Mouse (Mus musculus) A20 (cell line): ENCODE data around the gene Sphk1.
"Not testable (repeated sequence)": the region's sequence is repeated elsewhere in the genome, so short reads cannot be mapped to it uniquely, and the experiment has no call there.

Experiments
- DNase-seq: peaks from one replicate; pipeline ENCODE4 v3.0.0-alpha.2; 2011; ENCODE audit warnings: low read depth, low spot score

Sphk1 gene

DNA sequence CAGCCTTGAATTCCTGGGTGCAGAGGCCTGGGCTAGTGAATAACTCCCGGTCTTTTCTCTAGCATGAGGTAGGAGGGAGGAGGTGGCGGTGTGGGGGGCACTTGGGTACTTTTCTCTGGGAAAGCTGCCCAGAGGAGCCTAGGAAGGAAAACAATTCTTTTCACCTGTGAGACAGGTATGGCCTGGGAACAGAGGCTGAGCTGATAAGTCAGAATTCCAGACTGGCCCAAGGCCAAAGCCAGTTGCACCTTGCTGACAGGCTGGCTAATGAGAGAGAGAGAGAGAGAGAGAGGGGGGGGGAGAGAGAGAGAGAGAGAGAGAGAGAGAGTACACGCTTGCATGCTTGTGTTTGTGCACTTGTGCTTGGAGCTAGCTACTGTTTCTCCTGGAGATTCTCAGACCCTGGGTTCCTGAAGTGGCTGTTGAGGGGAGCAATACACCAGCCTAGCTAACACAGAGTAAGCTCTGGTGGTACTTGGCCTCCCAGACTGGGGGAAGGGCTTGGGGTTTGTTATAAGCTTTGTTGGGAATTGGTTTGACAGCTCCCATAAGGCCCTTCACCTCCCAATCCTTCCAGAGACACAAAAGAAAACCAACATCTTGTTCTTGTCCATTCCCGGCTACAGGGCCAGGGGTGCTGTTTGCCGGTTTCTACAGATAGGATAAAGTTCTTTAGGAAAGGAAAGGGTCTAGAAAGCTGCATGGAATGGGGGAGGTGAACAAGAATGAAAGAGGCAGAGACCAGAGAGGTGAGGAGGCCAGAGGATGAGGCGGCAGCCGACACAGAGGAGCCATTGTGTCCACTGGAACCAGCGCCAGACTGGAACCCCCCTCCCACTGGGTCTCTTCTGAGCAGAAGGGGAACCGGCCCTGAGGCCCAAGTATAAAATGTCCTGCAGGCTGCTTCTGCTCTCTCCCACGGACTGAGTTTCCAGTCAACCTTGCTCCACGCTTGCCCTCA, at the start of gene Sphk1:
Gene Sphk1 (plus strand): TSS at position 739 of the 961 bp plus-strand sequence.
- no peak for DNase-seq

DNA sequence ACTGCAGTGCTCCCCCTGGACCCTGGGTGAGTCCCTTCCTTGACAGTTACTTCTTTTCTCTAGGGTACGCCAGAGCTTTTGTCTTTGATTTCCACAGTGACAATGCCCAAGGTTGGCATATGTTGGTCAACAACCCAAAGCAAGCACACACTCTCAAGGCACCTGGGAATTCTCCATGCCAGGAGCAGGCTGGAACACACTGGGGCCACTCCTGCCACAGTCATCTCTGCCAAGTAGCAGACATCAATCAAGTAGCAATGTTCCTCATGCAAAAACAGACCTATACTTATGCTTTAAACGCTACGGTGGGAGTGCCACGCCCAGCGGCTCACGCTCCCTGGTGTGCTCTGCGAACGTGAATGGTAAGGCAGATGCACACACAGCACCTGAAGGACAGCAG, 49.8 kb upstream of the Sphk1 start:
- no peak for DNase-seq

GRCm38 (mm10) chr11:116481776-116482175, 48.9 kb upstream of the Sphk1 start:
- no peak for DNase-seq

- no peak for DNase-seq
These were observed 46.5 kb upstream of the Sphk1 start for GRCm38 (mm10) chr11:116484261-116484660.

GRCm38 (mm10) chr11:116488207-116488606, 42.5 kb upstream of the Sphk1 start:
- no peak for DNase-seq

DNA sequence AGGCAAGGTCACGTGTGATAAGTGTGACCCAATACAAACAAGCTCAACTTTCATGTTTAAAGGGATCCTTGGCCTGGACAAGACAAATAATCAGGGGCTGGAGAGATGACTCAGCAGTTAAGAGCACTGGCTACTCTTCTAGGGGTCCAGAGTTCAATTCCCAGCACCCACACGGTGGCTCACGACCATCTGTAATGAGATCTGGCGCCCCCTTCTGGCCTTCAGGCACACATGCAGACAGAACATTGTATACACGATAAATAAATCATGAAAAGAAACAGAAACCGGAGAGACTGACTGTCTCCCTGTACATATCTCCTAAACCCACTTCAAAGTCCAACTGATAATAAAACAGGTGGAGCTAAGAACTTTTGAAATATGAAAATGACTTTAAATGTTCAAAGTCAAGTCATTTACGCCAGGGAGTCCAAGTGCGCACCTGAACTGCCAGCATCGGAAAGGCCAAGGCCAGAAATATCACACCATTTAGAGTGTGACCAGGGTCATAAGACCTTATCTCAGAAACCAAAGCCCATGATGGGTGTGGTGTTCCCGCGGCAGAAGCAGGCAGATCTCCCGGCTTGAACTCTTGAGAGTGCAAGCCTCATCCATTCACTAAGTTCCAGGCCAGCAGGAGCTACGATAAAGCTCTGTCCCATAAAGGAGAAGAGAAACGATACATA, 41.9 kb upstream of the Sphk1 start:
- peak; percentile 79 for DNase-seq

DNA sequence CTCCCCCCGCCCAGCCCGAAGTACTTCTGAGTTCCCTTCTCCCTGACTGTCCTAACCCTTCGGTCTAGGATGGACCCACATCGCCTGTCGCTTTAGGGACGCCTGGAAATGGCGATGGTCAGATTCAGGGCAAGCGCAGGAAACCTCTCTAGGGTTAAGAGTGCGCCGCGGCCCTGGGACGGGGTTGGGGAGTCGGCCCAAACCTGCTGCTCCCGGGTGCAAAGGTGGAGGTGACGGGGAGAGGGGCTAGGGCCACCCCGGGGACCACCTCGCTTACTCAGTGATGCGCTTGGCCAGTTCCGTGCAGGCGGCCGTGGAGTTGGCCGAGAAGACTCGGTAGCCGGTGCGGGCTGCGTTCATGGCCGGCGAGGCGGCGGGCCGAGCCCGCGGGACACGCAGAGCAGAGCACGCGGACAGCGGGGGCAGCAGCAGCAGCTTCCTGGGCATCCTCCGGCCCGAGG, 40.9 kb upstream of the Sphk1 start:
- no peak for DNase-seq

GRCm38 (mm10) chr11:116490232-116491107, 40.3 kb upstream of the Sphk1 start:
- DNase-seq = peak; percentile 97

DNA sequence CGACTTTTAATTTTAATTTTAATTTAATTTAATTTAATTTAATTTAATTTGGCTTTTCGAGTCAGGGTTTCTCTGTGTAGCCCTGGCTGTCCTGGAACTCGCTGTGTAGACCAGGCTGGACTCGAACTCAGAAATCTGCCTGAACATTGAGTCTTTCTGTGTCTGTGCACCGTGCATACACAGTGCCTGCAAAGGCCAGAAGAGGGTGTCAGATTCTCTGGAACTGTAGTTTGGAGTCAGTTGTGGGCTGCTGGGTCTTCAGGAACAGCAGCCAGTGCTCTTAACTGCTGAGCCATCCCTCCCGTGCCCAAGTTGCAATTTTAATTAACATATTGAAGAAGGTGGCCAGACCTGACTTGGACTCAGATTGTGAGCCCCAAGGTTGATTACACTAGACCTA, 39.4 kb upstream of the Sphk1 start:
- DNase-seq = peak; percentile 13

DNA sequence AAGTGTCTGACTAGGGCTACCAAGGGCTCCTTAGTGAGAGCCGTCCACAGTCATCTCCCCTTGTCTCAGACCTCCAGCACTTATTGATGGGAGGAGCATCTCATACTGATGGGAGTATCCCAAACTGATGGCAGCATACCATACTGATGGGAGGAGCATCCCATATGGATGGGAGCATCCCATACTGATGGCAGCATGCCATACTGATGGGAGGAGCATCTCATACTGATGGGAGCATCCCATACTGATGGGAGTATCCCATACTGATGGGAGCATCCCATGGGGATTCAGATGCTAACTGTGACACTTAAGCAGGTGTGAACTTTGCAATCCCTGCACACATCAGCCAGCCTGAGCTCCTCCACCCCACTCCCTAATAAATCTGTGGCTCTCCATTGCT, 38.2 kb upstream of the Sphk1 start:
- not testable (repeated sequence) for DNase-seq

DNA sequence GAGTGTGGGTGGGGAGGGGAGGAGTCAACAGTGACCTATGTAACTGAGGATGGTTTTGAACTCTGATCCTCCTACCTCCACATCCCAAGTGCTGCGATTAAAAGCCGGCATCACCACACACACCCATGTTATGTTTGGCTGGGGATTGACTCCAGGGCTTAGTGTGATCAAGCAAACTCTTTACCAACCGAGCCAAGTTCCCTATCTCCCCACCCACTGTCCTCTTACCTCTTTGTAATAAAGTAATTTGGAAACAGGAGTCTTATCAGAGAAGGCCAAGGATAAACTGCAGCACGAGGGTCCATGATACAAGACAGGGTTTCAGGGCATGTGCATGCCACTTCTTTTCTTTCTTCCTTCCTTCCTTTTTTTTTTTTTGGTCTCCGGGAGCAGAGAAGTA, 37.5 kb upstream of the Sphk1 start:
- no peak for DNase-seq

- peak; percentile 83 for DNase-seq
These were observed 36.9 kb upstream of the Sphk1 start, which contains the start of gene Prpsap1 for GRCm38 (mm10) chr11:116493795-116494252. Gene Prpsap1, minus strand, starts transcription at chr11:116494202.

- no peak for DNase-seq
These were observed 36.1 kb upstream of the Sphk1 start for GRCm38 (mm10) chr11:116494474-116495174.

GRCm38 (mm10) chr11:116497313-116497712, 33.4 kb upstream of the Sphk1 start:
- no peak for DNase-seq

- no peak for DNase-seq
These were observed 32.1 kb upstream of the Sphk1 start for GRCm38 (mm10) chr11:116498596-116498995.

DNA sequence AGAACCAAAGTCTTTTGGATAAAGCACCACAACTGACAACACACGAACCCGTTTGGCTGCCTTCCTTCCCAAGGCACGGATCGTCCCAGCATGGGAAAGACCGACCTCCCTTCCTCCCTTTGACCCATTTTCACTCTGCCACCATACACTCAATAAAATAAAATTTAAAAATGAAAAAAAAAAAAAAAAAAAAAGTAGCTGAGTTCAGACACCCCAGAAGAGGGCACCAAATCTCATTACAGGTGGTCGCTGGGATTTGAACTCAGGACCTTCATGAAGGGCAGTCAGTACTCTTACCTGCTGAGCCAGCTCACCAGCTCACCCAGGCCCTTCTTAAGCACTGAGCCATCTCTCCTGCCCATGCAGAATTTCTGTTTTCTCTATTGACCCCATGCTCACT, 31.7 kb upstream of the Sphk1 start:
- no peak for DNase-seq

DNA sequence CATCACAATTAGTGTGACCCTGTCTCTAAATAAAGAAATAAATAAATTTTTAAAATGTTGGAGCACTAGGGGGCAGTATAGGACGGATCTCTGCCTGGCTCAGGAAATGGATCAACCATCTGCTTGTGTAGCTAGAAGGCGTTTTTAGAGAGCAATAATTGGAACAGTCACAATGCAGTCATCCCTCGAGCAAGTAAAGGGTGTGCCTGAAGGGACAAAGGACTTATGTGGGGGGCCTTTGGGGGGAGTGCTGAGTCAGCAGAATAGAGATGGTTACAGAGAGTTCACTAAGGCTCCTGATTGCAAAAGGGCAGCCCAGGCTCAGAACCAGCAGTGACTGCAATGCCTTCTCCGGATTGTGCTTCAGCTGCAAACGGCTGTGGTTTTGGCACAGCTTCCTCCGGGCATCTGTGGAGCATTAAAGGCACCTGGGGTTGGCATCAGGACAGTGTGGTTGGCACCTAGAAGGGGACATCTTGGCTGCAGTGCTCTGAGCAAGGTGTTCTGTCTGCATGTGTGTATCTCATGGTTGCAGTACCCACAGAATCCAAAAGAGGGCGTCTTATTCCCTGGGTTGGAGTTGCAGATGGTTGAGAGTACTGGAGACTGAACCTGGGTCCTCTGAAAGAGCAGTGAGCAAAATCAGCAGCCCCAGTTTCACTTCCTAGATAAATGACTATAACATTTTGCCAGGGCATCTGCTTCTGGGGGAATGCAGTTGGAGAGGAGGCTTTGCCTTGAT, 29.5 kb upstream of the Sphk1 start:
- DNase-seq = peak; percentile 63

GRCm38 (mm10) chr11:116504516-116504915, 26.2 kb upstream of the Sphk1 start:
- DNase-seq = no peak

DNA sequence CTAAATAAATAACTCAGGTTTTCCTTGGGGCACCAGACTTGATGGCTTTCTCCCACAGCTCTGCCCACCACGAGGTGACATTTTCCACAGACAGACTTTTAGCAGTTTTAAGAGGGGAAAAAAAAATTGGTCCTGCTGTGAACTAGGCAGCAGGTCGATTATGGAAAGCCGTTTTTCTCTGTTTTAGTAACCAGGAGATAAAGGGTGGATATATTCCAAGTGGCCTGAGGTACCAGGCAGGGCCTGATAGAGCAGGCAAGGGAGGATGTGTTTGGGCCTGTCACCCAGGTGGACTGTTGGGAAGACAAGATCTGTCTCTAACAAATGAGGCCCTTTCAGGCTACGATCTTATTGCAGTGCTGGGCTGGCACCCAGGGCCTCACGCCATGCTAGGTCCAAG, 25.2 kb upstream of the Sphk1 start:
- no peak for DNase-seq
